Mouse (Mus musculus): ENCODE results near the gene Tas2r134. TPM values are rescaled to one million over a fixed set of nuclear protein-coding genes. Genes with fewer than 3 reads are reported as not detected.

Gene Tas2r134
- total RNA-seq (2021) = not detected

DNA sequence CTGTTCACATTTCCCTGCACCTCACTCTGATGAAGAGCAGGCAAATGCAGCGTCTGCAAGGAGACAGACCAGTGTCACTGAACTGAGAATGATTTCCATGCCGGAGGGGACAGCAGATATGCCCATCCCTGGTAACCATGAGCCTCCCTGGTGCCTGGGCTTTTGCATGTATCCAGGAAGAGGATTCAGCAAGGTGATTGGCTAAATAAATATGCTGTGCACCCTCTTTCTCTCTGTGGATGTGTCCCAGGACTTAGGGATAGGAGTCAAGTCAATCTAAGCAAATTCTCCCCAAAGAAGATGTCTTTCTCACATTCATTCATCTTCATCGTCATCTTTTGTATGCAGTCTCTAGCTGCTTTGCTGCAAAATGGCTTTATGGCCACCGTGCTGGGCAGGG lies at the start of gene Tas2r134:
Gene Tas2r134 (plus strand): TSS at position 301 of the 400 bp plus-strand sequence.
- intact Hi-C loops (cut with DNase I) = no loop called here
- no peak for DNase-seq (ENCODE audit: extremely low spot score in 1 of 2, low spot score in 2 of 2)

DNA sequence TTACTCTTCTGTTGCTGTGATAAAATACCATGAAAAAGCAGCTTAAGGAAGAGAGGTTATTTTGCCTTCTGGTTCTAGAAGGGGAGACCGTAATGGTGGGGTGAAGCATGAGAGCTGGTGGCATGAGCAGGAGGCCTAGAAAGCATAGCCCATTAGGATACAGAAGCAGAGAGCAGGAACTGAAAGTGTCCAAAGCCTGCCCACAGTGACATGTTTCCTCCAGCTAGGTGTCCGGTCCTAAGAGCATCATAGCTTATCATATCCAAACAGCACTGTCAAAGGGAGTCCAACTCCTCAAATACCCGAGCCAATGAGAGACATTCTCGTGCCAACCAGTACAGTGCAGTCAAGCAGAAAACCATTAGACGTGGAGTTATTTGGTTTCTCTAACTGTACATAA lies 47.5 kb upstream of the Tas2r134 start:
- intact Hi-C loops (cut with DNase I) = no loop called here
- DNase-seq (ENCODE audit: extremely low spot score in 1 of 2, low spot score in 2 of 2) = no peak

- intact Hi-C loops (cut with DNase I) = no loop called here
- no peak for DNase-seq (ENCODE audit: extremely low spot score in 1 of 2, low spot score in 2 of 2)
Measured at GRCm38 (mm10) chr2:51584050-51585046, 43.0 kb upstream of the Tas2r134 start.

DNA sequence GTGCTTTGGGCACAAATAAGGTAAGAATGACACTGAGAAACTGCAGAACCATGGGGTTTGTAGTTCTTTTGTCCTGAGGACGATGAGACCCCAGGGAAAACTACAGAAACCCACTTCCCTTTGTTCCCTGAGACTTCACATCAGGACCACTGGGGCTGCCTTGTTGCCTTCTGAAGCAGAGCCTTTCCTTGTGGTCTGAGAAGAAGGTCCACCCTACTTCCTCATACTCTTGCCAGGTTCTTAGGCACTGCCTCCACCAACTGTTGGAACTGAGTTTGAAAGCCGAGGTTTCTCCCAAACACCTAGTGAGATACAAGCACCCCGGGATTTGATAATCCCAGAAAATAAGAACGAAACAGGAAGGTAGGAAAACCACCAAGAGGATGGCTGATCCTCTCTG lies 39.0 kb upstream of the Tas2r134 start:
- intact Hi-C loops (cut with DNase I) = no loop called here
- no peak for DNase-seq (ENCODE audit: extremely low spot score in 1 of 2, low spot score in 2 of 2)

DNA sequence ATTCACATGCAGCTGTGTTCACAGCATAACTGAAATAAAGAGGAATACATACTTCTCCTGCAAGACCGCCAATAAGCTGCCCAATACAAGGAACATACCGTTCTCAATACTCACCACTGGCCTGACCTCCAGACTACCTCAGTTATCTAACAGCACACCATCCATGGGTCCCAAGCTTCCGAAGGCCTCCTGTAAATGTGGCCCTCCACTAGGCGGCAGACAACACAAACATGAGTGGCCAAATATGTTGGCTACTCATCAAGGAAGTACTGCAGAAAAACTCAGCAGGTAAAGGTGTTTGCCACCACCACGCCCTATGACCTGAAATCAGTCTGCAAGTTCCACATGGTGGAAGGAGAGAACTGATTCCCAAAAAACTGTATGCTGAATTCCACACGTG lies 38.4 kb upstream of the Tas2r134 start:
- no peak for DNase-seq (ENCODE audit: extremely low spot score in 1 of 2, low spot score in 2 of 2)
- intact Hi-C loops (cut with DNase I) = no loop called here

DNA sequence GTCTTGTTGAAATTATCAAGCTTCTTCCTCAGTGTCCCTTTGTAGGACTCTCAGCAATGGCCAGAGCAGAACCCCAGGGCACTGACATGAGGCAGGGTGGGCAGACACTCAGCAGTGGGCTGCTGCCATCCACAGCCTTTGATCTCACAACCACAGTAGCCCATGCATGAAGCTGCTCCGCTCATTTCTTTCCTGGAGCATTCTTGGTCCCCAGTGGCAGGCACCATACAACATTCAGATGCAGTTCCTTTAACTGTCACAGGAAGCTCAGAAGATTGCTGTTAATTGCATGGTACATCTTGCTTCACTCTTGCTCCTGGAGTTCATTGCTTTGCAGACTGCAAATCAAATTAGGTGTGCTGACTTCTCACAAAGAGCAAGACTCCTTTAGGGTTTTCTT lies 37.7 kb upstream of the Tas2r134 start:
- DNase-seq (ENCODE audit: extremely low spot score in 1 of 2, low spot score in 2 of 2) = no peak
- intact Hi-C loops (cut with DNase I) = no loop called here

DNA sequence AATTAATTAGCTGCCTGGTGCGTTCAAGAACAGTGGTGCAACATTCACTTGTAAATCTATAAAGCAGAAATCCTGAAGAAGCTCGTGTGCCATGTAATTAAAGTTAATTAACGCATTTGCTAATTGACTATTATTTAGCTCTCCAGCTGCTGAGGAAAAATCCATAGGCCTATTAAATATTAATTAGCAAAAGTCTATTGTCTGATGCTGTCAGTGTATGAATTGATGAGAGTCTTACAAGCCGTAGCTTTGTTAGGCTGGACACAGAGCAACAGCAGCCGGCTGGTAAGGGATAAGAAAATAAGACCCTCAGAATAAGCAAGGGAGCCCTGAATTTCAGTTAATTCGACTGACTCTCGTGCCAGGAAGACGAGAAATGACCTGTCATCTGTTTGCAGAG lies 37.0 kb upstream of the Tas2r134 start:
- DNase-seq (ENCODE audit: extremely low spot score in 1 of 2, low spot score in 2 of 2) = no peak
- intact Hi-C loops (cut with DNase I) = no loop called here

DNA sequence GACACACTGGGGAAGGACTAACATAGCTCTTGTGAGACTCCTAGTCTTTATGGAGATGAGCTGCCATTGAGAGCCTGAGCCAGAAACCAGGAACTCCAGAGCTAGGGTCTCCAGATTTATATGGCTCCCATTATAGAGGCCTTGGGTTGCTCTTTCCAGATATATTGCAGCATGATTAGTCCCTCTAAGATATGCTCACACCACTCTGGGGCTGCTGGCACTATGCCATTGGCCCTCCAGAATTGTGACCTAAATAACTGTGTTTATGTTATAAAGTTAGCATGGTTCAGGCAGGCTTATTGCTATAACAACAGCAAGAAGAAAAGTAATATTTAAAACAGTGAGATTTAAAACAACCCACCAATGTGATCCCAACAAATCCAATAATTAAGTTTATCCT lies 35.2 kb upstream of the Tas2r134 start:
- peak in 1 of 2 experiments; percentile 29 for DNase-seq (ENCODE audit: extremely low spot score in 1 of 2, low spot score in 2 of 2)

DNA sequence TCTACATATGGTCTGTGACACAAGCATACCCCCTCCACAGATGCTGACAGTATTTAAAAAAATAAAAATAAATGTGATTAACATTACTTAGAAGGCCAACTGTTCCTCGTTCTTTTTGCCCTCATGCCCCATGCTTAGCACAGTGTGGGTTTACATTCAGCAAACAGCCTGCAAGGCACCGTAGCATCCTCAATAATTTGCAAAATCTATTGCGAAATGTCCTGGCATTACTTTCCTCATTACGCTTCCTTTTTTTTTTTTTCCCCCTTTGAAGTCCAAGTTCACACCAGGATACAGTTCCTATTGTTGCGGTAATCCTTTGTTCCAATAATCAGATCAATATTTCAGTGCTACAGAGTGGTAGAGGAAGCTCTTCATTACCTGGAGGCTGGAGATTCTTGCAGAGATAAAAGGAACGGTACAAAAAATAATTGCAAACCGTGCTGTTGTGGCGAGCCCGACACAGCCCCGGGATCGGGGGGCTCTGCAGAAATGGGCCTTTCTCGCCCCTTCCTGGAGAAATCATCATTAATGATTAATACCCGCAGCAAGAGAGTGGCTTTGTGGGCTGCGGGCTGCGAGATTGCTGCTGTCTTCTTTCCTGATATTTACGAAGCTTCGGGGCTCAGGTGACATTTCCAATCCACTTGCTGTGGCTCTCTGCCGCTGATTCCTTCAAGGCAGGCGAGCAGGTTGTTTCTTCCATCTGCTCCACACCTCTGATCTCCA lies 27.7 kb upstream of the Tas2r134 start:
- no peak for DNase-seq (ENCODE audit: extremely low spot score in 1 of 2, low spot score in 2 of 2)
- intact Hi-C loops (cut with DNase I) = no loop called here

More for the DNA sequence above, 35.2 kb upstream of the Tas2r134 start:
- intact Hi-C loops (cut with DNase I) = no loop called here

GRCm38 (mm10) chr2:51600202-51600487 lies 27.2 kb upstream of the Tas2r134 start:
- no peak for DNase-seq (ENCODE audit: extremely low spot score in 1 of 2, low spot score in 2 of 2)
- intact Hi-C loops (cut with DNase I) = no loop called here

DNA sequence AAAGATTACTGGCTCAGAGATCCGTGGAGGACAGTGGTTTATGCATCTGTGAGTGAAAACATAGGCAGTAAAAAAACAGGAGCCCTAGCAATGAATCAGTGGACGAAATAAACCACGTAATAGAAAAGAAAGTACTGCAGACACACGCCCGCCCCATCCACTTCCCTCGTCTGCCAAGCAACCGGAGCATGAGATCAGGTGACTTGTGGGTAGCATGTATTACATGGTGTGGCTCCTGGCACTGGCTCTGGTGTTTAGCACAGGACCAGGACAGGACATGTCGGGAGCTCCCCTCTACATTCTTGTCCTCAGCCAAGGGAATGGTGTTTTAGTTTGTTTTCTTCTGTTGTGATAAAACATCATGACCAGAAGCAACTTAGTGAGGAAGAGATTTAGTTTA lies 26.4 kb upstream of the Tas2r134 start:
- DNase-seq (ENCODE audit: extremely low spot score in 1 of 2, low spot score in 2 of 2) = no peak
- intact Hi-C loops (cut with DNase I) = no loop called here

- intact Hi-C loops (cut with DNase I) = no loop called here
- peak; percentile 31 to 41 for DNase-seq (ENCODE audit: extremely low spot score in 1 of 2, low spot score in 2 of 2)
Measured at GRCm38 (mm10) chr2:51610305-51610704, 17.0 kb upstream of the Tas2r134 start.

GRCm38 (mm10) chr2:51610897-51611296 lies 16.4 kb upstream of the Tas2r134 start:
- DNase-seq (ENCODE audit: extremely low spot score in 1 of 2, low spot score in 2 of 2) = no peak
- intact Hi-C loops (cut with DNase I) = no loop called here

DNA sequence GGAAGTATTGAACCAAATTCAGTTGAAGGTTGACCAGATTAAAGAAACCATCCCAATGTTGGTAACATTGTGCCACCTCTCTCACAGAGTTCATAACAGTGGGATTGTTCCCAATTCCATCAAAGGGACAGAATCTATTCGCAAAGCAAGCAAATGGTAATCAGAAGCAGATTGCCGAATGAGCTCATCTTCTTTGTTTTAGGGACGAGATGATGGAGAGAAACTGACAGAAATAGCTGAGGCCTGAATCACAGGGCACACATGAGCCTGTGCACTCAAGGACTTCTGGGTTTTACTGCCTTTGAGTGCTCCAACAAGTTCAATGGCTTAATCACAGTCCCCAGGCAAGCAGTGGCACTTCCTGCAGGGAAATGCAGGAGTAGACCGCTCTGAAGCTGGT lies 13.6 kb upstream of the Tas2r134 start:
- intact Hi-C loops (cut with DNase I) = no loop called here
- DNase-seq (ENCODE audit: extremely low spot score in 1 of 2, low spot score in 2 of 2) = no peak

- intact Hi-C loops (cut with DNase I) = no loop called here
- DNase-seq (ENCODE audit: extremely low spot score in 1 of 2, low spot score in 2 of 2) = no peak
Measured at GRCm38 (mm10) chr2:51621931-51622330, 5.4 kb upstream of the Tas2r134 start.

GRCm38 (mm10) chr2:51626007-51626406 lies 1.3 kb upstream of the Tas2r134 start:
- no peak for DNase-seq (ENCODE audit: extremely low spot score in 1 of 2, low spot score in 2 of 2)
- intact Hi-C loops (cut with DNase I) = no loop called here

DNA sequence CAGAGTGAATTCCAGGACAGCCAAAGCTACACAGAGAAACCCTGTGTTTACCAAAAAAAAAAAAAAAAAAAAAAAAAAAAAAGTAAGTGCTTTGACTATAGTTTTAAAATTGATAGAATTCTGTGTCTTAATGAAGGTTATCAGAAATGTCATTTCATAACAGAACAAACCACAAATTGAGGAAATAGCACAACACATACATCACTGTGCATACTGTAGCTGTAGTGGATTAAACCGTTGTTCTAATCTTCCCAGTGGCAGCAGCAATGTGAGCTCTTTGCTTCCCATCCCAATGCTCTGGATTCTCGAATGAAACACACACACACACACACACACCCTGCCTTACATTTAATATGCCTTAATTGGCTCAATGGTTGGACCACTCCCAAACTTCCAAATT lies 4.1 kb downstream of the Tas2r134 start:
- DNase-seq (ENCODE audit: extremely low spot score in 1 of 2, low spot score in 2 of 2) = no peak
- intact Hi-C loops (cut with DNase I) = no loop called here

GRCm38 (mm10) chr2:51637681-51638080 lies 10.4 kb downstream of the Tas2r134 start:
- DNase-seq (ENCODE audit: extremely low spot score in 1 of 2, low spot score in 2 of 2) = no peak
- intact Hi-C loops (cut with DNase I) = no loop called here

DNA sequence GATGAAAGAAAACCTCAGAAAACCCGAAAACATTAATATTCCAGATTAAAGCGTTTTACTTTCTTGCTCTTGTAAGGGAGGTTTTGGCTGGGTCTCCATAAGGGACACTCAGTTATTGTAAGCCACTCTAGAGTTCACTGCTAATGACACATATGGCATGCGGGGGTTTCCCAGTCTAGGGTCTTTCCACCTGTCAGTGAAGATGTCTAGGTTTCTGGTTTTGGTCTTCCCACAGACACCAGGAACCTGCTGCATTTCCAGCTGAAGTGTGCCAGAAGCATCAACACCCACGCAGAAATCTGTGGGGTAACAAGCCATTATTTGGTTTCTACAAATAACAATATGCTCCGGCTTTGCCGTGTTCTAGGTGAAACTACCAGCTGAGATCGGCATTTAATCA lies 14.3 kb downstream of the Tas2r134 start:
- DNase-seq (ENCODE audit: extremely low spot score in 1 of 2, low spot score in 2 of 2) = no peak

More for the DNA sequence above, 14.3 kb downstream of the Tas2r134 start:
- intact Hi-C loops (cut with DNase I) = no loop called here
